Mouse (Mus musculus) kidney, postnatal 0 days (tissue): ENCODE measurements around the gene Prdm11. TPM values are rescaled to one million over a fixed set of nuclear protein-coding genes. Genes with fewer than 3 reads are reported as not detected.

Source experiments
- ATAC-seq: fragments of 200-750 bp; cut with Nextera tagmentation; replicated peaks from 2 replicates; pipeline ENCODE4 v1.8.0; 2017; ENCODE audit warnings: low read depth, moderate number of reproducible peaks, moderate TSS enrichment, moderate library complexity; ENCODE audit not compliant: low FRiP score
- DNase-seq: peaks from one replicate; pipeline ENCODE4 v3.0.0-alpha.2; 2016; ENCODE audit warnings: low spot score
- H3K27ac ChIP-seq: fragments of 300-500 bp; sonication (generic); 2 replicates; pipeline ENCODE4 v1.5.1; 2014; ENCODE audit warnings: mild to moderate bottlenecking
- H3K27me3 ChIP-seq: fragments of 300-500 bp; sonication (generic); 2 replicates; pipeline ENCODE4 v1.6.1; 2014; ENCODE audit warnings: low read length, mixed read lengths; ENCODE audit not compliant: insufficient read depth
- H3K36me3 ChIP-seq: fragments of 300-500 bp; sonication (generic); 2 replicates; pipeline ENCODE4 v1.6.1; 2014; ENCODE audit warnings: low read length, mixed read lengths; ENCODE audit not compliant: insufficient read depth
- H3K4me1 ChIP-seq: fragments of 300-500 bp; sonication (generic); replicated peaks from 2 replicates; pipeline ENCODE4 v1.6.1; 2014; ENCODE audit warnings: antibody characterized with exemption, low read length, mixed read lengths; ENCODE audit not compliant: insufficient read depth
- H3K4me2 ChIP-seq: fragments of 300-500 bp; sonication (generic); 2 replicates; pipeline ENCODE4 v1.6.1; 2014; ENCODE audit warnings: mild to moderate bottlenecking, low read length, moderate library complexity, mixed read lengths
- H3K4me3 ChIP-seq: fragments of 300-500 bp; sonication (generic); replicated peaks from 2 replicates; pipeline ENCODE4 v1.5.1; 2014; ENCODE audit warnings: low read depth, low read length
- H3K9ac ChIP-seq: fragments of 300-500 bp; sonication (generic); 2 replicates; pipeline ENCODE4 v1.6.1; 2014; ENCODE audit warnings: low read depth, low read length
- H3K9me3 ChIP-seq: fragments of 300-500 bp; sonication (generic); replicated peaks from 2 replicates; pipeline ENCODE4 v1.6.1; 2016; ENCODE audit warnings: low read length, inconsistent platforms, mixed read lengths
- CTCF ChIP-seq: IDR thresholded peaks from 2 replicates; pipeline ENCODE4 v1.5.1; 2016; ENCODE audit warnings: antibody characterized with exemption, low read depth, mild to moderate bottlenecking, moderate library complexity
- WGBS: fragments of 180-500 bp; shearing (Covaris S2); extraction: QIAGEN DNeasy Blood & Tissue Kit; methylation state at CpG from one replicate; pipeline ENCODE4 v1.1.7; 2014; 5-methylcytosine and 5-hydroxymethylcytosine counted together
- polyA plus RNA-seq: library from polyadenylated mRNA; unstranded; fragments of >200 nt; fragmentation: Nextera tagmentation; extraction: Ambion mirVana; gene quantifications from 2 replicates; pipeline ENCODE4 v1.2.1, GENCODE M21; 2015

Prdm11 gene
- polyA plus RNA-seq, 1 experiment from 2014 or later = 4.9 TPM

DNA sequence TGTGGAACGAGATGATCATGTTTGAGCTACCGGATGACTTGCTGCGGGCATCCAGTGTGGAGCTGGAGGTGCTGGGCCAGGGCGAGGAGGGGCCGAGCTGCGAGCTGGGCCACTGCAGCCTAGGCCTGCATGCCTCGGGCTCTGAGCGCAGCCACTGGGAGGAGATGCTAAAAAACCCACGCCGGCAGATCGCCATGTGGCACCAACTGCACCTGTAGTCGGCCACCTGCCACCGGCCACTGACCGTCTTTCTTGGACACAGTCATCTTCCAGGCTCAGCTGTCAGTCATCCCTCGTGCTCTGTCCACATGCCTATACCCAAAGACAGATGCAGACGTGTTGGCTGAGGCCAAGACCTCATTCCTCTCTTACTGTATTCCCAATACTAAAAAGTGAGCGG is 92.5 kb downstream of the Prdm11 start:
- no peaks in the 10 kb centered on the region for H3K4me1 ChIP-seq
- no peak overlapping the region for H3K4me3 ChIP-seq
- WGBS = 90% methylated on average over 17 of the region's 17 CpGs
- H3K27ac ChIP-seq = no peak overlapping the region
- H3K36me3 ChIP-seq = no peaks in the 10 kb centered on the region
- no peaks in the 10 kb centered on the region for H3K27me3 ChIP-seq
- no peak for TF ChIP-seq CTCF
- peaks cover 4% of the 10 kb centered on the region; the same call in 1 of the 2 replicates for H3K9me3 ChIP-seq
- H3K4me2 ChIP-seq = no peak overlapping the region
- H3K9ac ChIP-seq = no peak overlapping the region
- DNase-seq (no peak), ATAC-seq (no peak)

DNA sequence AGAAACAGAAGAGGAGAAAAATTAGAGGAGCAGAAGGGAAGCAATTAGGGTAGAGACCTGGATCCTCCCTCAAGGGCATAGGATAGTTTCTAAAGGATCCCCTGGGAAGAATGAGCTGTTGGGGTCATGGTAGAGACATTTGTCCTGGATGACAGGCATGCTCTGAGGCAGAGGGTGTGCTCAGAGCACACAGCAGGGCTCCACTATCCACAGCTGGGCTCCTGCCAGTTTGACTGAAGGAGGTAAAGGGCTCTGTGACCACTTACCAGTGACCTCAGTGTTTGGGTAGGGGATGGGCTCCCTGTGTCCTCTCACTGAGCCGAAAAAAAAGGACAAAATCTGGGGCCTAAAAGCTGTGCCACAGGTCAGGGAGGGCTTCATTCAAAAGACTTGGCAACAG is 96.4 kb downstream of the Prdm11 start:
- Histone ChIP-seq H3K4me3 (no peak overlapping the region), H3K36me3 (no peaks in the 10 kb centered on the region), H3K4me2 (no peak overlapping the region), H3K9ac (no peak overlapping the region), H3K27ac (no peak overlapping the region), H3K9me3 (no peaks in the 10 kb centered on the region), H3K27me3 (no peaks in the 10 kb centered on the region), H3K4me1 (no peaks in the 10 kb centered on the region; the same call in 1 of the 2 replicates)
- WGBS = 9% methylated on average over 1 of the region's 1 CpGs
- ATAC-seq (0 out of 2 replicates have a peak, but pooled peaks have one; percentile 13), DNase-seq (no peak)
- TF ChIP-seq CTCF = no peak

DNA sequence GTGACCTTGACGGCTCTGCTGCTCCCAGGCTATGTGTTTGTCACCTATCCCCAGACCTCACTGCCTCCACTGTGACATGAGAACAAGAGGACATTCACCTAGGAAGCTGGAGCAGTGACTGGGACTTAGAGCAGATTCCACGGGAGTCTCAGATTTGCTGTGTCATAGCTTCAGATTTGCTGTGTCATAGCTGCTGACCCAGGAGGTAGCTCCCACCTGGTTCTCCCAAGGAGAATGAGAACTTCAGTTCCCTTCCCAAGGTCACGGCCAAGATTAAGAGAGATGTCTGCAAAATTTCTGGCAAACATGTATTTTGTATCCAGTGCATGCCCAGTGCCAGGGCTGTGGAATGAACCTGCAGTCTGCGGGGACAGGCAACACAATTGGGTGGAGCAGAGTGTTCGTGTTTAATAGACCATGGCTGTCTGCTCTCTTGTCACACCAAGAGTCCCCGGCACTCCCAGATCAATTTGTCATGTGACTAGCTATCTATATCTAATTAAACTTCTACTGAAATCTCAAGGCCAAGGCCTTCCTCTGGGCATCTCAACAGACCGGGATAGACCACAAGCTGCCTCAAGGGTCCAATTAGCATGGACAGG is 97.2 kb downstream of the Prdm11 start:
- DNase-seq = no peak
- no peak for TF ChIP-seq CTCF
- no peak overlapping the region for H3K4me3 ChIP-seq
- no peaks in the 10 kb centered on the region for H3K9me3 ChIP-seq
- H3K27ac ChIP-seq = no peak overlapping the region
- H3K4me2 ChIP-seq = no peak overlapping the region
- WGBS = 38% methylated on average over 7 of the region's 7 CpGs
- H3K9ac ChIP-seq = no peak overlapping the region
- no peaks in the 10 kb centered on the region for H3K36me3 ChIP-seq
- H3K4me1 ChIP-seq = no peaks in the 10 kb centered on the region; the same call in 1 of the 2 replicates
- H3K27me3 ChIP-seq = no peaks in the 10 kb centered on the region
- ATAC-seq = no peak

DNA sequence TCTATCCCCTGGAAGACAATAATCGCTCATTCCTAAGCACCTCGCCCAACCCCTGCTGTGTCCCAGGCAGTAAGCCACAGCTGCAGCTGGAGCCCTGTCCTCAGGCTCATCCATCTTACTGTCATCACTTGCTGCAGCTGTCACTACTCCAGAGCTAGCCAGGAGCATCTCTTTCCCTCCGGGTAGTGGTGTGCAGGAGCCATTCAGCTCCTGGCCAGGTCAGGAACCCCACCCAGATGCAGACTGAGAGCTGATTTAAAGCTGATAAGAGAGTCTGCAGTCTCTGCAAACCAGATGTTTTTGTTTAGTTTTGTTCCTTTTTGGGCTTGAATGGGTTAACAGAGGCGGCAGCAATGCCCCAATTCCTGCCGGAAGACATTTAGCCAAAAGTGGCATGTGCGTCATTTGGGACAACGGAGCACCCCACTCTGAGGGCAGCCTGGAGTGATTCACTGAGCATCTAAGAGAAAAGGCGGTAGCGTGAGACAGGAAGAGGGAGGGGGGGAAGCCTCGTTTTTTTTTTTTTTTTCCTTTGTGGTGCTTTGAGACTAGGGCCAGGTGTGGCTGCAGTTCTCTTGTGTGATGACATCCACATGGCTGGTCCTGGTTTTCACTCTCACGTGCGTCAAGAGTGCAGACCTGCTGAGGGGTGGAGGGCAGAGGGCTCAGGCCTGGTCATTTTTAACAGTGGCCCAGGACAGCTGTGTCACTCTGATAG is 97.8 kb downstream of the Prdm11 start:
- H3K4me1 ChIP-seq = no peaks in the 10 kb centered on the region; the same call in 1 of the 2 replicates
- 15% methylated on average over 12 of the region's 12 CpGs for WGBS
- no peak for TF ChIP-seq CTCF
- peak; percentile 15 for DNase-seq
- H3K36me3 ChIP-seq = no peaks in the 10 kb centered on the region
- no peak overlapping the region for H3K4me3 ChIP-seq
- H3K4me2 ChIP-seq = no peak overlapping the region
- H3K27ac ChIP-seq = no peak overlapping the region
- no peak overlapping the region for H3K9ac ChIP-seq
- no peaks in the 10 kb centered on the region for H3K9me3 ChIP-seq
- no peak for ATAC-seq
- H3K27me3 ChIP-seq = no peaks in the 10 kb centered on the region

DNA sequence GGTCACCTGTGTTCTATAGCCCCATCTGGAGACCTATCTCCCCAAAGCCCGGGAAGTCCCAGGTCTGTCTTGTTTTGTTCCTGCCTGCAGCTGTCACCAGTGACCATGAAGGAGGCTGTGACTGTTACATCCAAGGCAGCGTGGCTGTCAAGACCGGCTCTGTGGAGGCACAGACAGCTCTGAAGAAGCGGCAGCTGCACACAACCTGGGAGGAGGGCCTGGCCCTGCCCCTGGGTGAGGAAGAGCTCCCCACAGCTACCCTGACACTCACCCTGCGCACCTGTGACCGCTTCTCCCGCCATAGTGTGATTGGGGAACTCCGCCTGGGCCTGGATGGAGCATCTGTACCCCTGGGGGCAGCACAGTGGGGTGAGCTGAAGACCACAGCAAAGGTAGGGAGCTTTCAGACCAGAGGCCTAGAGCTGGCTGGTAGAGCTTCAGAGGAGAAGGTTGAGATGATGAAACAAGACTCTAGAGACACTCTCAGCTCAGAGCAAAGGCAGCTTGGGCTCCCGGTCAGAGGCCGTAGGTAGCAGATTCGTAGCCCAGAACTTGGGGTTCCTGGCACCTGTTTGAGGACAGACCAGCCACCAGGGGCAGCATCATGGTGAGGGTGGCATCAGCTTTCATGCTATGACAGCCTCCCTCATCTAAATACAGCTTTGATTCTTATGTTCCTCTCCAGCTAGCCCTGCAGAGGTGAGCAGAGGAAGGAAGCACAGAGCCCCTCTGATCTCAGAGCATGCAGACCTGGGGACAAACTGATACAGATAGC is 100.0 kb downstream of the Prdm11 start:
- Histone ChIP-seq H3K9ac (no peak overlapping the region), H3K9me3 (no peaks in the 10 kb centered on the region), H3K27me3 (no peaks in the 10 kb centered on the region), H3K36me3 (no peaks in the 10 kb centered on the region), H3K4me3 (no peak overlapping the region), H3K27ac (no peak overlapping the region), H3K4me2 (no peak overlapping the region), H3K4me1 (no peaks in the 10 kb centered on the region; the same call in 1 of the 2 replicates)
- peak; percentile 9; the same call in 1 of the 2 replicates for TF ChIP-seq CTCF
- DNase-seq (no peak), ATAC-seq (no peak)
- 92% methylated on average over 11 of the region's 11 CpGs for WGBS

DNA sequence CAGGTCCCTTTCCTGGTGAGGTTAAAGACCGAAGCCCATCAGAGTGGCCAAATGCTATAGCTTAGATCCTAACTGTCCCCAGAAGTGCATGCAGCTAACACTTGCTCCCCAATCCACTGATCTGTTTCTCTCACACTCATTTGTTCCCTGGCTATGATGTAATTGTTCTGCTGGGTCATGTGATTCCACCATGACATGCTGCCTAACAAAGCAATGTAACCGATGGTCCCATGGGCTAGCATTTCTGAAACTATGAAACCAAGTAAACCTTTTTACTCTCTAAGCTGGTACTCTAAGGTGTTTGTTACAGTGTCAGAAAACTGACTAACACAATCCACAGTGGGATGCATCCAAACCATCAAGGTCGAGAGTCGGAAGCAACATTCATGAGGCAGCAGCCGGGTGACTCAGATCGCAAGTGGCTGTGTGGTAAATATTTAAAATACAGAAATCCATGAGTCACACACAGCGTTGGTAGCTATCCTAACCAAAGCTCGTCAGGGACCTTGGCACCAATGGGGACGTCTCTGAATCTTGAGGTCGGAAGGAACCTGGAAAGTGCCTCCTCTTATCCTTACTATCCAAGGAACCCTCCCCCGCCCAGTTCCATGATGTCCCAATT is 100.7 kb downstream of the Prdm11 start:
- TF ChIP-seq CTCF = no peak
- H3K36me3 ChIP-seq = no peaks in the 10 kb centered on the region
- ATAC-seq = no peak
- 90% methylated on average over 11 of the region's 11 CpGs for WGBS
- H3K4me2 ChIP-seq = no peak overlapping the region
- no peak overlapping the region for H3K4me3 ChIP-seq
- no peaks in the 10 kb centered on the region; the same call in 1 of the 2 replicates for H3K4me1 ChIP-seq
- no peak for DNase-seq
- H3K27me3 ChIP-seq = no peaks in the 10 kb centered on the region
- no peak overlapping the region for H3K27ac ChIP-seq
- H3K9me3 ChIP-seq = no peaks in the 10 kb centered on the region
- H3K9ac ChIP-seq = no peak overlapping the region
